Mouse (Mus musculus) T-helper 2 cell (primary cell): Measurements from ENCODE around the gene Gtsf1.

ENCODE experiments used
- in situ Hi-C: fragments of 300-600 bp; cut with MboI, MseI; formaldehyde crosslinking; loops from one replicate; pipeline ENCODE4 v1.15.1; 2025; ENCODE audit warnings: high pct_unique_total_duplicates

Gene Gtsf1

GRCm38 (mm10) chr15:103377752-103378664 is 52.3 kb downstream of the Gtsf1 start:
- in situ Hi-C loops, result no loop called here

- in situ Hi-C loops, result no loop called here
Measured at GRCm38 (mm10) chr15:103376837-103377269, 53.4 kb downstream of the Gtsf1 start.

DNA sequence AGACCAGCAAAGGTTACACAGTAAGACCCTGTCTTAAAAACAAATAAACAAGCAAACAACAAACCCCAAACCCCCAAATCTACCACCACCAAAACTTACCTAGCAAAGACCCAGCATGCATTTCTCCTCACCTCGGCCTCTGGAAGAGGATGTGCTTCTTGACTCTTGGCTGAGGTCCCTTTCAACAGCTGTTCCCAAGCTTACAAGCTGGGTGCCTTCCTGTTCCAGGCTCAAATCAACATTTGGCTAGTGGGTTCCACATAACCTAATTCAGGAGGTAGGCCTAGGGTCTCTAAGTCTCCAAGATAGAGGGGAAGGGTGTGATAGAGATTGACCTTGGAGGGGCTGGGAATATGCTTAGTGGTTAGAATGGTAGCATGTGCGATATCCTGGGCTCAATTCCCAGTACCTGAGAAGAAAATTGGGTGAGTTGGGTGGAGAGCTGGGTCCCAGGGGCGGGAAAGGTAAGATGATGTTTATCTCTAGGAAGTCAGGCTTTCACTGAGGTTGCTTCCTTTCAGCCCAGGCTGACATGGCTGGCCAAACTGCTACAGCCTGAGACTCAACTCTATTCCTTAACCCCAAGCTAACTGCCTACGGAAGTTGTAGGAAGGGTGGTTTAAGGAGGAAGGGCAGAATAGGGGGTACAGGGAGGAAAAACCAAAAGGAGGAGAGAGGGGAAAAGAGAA is 55.0 kb downstream of the Gtsf1 start:
- in situ Hi-C loops, result no loop called here

DNA sequence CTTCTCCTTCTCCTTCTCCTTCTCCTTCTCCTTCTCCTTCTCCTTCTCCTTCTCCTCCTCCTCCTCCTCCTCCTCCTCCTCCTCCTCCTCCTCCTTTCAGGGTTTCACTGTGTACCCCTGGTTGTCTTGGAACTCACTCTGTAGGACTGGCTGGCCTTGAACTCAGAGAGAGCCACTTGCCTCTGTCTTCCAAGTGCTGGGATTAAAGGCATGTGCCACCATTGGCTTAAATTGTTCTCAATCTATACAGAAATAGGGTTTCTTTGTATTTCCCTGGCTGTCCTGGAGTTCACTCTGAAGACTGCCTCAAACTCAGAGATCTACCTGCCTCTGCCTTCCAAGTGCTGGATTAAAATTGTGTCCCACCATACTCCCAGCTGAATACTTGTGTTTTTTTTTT is 57.8 kb downstream of the Gtsf1 start:
- in situ Hi-C loops, result no loop called here

DNA sequence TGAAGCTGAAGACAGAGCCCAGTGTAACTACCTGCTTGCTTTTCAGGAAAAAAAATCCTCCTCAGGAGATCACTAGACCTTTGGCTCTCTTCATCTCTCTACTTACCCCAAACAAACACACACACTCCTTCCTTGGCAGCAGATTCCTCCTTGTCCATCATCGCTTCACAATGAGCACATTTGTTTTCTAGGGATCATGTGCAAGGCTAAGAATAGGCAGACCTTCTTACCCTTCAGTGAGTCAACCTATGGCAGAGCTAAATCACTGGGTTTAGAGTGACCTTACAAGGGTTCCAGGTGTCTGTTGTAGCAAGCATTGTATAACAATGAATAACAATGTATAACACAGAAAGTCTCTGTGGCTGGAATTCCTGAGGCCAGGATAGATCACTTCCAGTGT is 58.5 kb downstream of the Gtsf1 start:
- in situ Hi-C loops, result no loop called here

DNA sequence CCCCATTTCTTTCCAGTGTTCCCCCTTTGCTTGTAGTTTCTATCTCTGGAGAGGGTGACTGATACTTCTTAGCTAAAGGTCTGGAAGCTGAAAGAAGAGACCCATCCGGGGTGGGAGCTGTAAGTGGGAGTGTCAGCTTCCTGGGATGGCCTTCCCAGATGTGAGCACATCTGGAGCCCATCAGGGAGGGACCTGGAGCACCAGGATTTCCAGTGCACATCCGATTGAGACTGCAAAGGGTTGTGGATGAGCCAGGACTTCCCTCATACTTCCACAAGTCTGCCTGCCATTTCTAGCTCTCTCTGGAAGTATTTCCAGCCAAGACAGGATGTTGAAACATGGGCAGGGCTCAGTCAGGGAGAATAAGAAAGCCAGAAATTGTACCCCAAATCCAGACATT is 59.1 kb downstream of the Gtsf1 start:
- in situ Hi-C loops, result no loop called here

GRCm38 (mm10) chr15:103370462-103370861 is 59.8 kb downstream of the Gtsf1 start:
- in situ Hi-C loops, result no loop called here

GRCm38 (mm10) chr15:103369123-103369522 is 61.1 kb downstream of the Gtsf1 start:
- in situ Hi-C loops, result no loop called here

DNA sequence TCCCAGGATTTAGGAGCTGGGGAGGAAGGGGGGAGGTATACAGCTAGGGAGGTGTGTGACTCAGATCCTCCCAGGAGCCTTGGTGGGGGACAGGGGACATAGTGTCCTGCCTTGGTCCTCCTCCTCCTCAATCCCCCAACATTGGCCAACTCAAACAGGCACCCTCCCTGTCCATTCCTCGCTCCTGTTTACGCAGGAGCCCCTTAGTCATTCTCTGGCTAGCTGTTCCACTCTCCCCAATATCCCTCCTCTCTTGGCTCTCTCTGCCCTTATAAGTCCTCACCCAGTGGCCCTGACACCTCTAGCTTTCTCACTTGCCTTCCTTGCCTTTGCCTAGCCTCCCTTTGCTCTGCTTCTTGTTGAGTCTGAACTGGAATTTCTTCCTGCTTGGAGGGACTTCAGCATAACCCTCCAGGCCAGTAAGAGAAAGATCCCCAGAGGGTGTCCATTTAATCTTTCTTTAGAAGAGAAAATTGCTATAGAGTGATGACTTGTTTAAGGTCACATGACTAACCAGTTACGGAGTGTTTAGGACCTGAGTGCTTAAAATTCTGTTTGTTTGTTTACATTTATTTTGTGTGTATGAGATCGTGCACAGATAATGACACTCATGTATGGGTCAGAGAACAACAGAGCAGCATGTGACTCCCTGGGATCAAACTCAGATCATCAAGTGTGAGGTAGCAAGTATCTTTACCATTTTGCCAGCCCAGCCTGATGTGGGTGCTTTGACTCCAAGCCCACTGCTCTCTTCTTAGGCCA is 61.9 kb downstream of the Gtsf1 start:
- in situ Hi-C loops, result no loop called here

DNA sequence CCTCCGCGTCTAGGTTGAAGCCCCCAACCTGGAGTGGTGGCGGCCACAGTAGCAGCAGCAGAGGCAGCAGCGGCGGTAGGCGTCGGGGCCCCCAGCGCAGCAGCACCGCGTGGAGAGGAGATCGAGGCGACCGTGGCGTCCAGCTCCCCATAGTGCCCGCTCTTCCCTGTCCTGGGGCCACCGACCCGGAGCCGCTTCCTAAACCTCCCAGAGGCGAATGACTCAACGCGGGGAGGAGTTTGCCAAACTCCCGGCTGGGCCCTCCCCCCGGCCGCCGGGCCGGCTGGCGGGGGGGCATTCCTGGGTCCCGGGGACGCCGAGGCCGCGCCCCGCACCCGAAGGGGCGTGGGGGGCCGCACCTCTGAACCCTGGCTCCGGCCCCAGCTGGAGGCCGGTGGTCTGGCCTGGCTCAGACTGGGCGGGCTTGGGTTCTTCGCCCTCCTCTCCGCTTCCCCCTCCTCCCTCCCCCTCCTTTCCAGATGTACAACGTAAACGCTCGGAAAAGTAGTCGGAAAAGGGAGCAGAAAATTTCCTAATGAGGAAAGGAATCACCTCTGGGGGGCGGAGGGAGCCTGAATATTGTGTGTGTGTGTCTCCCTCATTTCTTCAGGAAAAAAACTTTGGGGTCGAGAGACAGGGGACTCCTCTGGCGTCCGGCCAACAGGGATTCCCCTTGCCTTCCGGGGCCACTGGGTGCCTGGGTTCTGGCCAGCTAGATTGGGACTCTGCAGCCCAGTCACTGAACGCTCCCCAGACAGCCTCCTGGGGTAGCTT is 63.7 kb downstream of the Gtsf1 start, which contains the start of gene Itga5:
Gene Itga5, minus strand, starts transcription at position 388 of the 774 bp plus-strand sequence.
- in situ Hi-C loops, result no loop called here

GRCm38 (mm10) chr15:103365471-103366375 is 64.5 kb downstream of the Gtsf1 start:
- in situ Hi-C loops, result no loop called here

GRCm38 (mm10) chr15:103364761-103365160 is 65.5 kb downstream of the Gtsf1 start:
- in situ Hi-C loops, result no loop called here

- in situ Hi-C loops, result no loop called here
Measured at GRCm38 (mm10) chr15:103363809-103364208, 66.5 kb downstream of the Gtsf1 start.

GRCm38 (mm10) chr15:103362950-103363349 is 67.3 kb downstream of the Gtsf1 start:
- in situ Hi-C loops, result no loop called here

DNA sequence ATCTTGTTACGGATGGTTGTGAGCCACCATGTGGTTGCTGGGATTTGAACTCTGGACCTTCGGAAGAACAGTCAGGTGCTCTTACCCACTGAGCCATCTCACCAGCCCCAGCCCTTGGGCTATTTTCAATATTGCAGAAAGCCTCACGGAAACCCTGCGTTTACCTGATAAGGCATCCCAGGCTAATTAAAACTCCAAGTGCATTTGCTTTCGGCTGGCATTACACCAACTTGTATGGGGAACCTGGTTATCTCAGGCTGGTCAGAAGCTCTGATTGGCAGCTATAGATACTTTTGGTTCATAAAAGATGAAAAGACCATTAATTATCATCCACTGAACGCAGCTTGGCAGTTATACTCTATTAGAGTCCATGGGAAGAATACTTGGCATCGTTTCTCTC is 67.9 kb downstream of the Gtsf1 start:
- in situ Hi-C loops, result no loop called here

DNA sequence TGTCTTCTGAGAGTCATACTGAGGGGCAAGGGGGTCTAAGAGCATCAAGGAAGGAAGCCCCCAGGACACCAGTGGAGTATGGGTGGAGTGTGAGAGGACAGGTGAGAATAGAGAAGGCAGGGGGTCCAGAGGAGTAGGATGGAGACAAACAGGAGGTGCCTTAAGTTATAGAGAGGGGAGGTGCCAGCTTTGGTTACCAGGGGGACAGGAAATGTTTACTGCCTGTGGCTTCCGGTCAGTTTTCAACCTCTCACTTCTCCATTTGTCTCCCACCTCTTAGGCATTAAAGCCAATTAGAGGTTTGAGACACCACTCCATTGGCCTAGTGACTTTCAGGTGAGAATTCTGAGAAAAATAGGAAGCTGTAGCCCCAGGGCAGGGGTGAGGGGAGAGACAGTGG is 69.0 kb downstream of the Gtsf1 start:
- in situ Hi-C loops, result no loop called here

GRCm38 (mm10) chr15:103359869-103360602 is 70.2 kb downstream of the Gtsf1 start:
- in situ Hi-C loops, result no loop called here

GRCm38 (mm10) chr15:103359122-103359510 is 71.2 kb downstream of the Gtsf1 start:
- in situ Hi-C loops, result no loop called here

DNA sequence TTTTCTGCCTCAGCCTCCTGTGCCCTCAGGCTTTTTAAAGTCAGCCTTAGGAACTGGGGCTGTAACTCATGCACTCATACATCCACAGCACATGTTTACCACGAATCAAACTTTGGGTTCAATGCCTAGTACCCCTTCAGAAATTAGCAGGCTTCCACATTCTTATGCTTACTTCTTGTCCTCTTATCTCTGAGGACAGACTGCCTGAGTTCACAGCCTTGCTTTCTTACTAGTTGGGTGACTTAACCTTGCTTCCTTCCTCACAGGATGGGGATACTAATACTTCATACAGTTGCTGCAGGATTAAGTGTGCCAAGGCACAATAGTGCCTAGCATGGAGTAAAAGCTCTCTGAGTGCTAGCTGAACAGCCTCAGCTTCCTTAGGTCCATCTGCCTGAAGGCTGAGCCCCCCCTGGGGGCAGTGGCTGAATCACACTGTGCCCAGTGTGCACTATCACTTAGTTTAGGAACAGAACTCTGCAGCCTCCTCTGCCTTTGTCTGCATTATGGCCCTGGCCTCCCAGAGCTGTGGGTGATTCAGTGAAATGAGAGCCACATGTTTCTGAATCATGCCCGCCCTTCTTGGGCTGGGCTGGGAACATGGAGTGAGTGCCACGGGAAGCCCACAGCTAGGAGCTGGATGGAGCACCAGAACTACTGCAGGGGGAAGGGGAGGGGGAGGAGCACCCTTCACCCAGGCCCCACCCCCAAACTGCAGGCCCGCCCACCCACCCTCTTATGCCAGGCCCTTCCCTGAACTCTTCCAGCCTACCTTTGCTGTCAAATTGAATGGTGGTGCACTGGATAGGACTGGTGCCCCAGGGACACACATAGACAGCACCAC is 71.8 kb downstream of the Gtsf1 start:
- in situ Hi-C loops, result no loop called here
